Mouse (Mus musculus) megakaryocyte, embryonic 14.5 days (primary cell): ENCODE measurements around the gene Atoh8.

Experiments
- FLI1 ChIP-seq: IDR thresholded peaks from 2 replicates; pipeline ENCODE4 v1.6.1; 2012; ENCODE audit warnings: low read length, inconsistent platforms, mixed read lengths
- GATA1 ChIP-seq: IDR thresholded peaks from 3 replicates; pipeline ENCODE4 v1.6.1; 2012; ENCODE audit warnings: mixed read lengths, low read length, inconsistent platforms, borderline replicate concordance

DNA sequence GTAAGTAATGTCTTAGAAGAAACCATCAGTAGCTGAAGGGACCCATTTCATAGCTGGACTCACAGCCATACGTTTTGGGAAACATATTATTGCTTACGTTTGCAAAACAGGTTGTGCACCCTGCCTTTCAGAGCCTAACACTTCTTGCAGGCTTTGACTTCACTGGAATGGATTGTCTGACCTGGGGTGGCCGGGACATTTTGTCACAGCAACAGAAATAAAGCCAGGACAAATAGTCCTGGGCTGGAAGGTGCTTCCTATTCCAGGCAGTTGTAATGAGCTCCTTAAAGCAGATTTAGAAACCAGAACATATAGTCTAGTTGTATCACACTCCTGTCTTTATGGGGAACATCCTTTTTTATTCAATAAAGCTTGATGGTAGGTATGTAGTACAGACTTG, 74.4 kb downstream of the Atoh8 start:
- no peak for TF ChIP-seq GATA1
- TF ChIP-seq FLI1 = no peak
